8 mouse cellular contexts compared by ENCODE assay signal in genomic region chr14:120302913-120303548, GRCm38 (mm10). TPM values are rescaled to one million over a fixed set of nuclear protein-coding genes. Genes with fewer than 3 reads are reported as not detected.
DNase-seq lines count a peak whose midpoint lies in the region; ATAC-seq and TF ChIP-seq lines count a peak whose summit lies in the region.

No protein-coding gene starts in this region.

- peak overlapping the region; percentile 69 for H3K9ac ChIP-seq in heart, embryonic 13.5 days
- no peak overlapping the region for H3K9ac ChIP-seq in limb, embryonic 14.5 days (ENCODE audit: low read depth, low read length, severe bottlenecking)

- peaks cover 7% of the 10 kb centered on the region; the same call in 1 of the 2 replicates for H3K36me3 ChIP-seq in heart, embryonic 13.5 days
- H3K36me3 ChIP-seq in limb, embryonic 14.5 days (ENCODE audit: control insufficient read depth, insufficient read depth, low read length): no peaks in the 10 kb centered on the region

- no peak for TF ChIP-seq POLR2A in bone marrow macrophage, adult 2 months (IDR thresholded peaks at IDR 0.05; ENCODE audit: borderline replicate concordance, low read depth, low read length)
- TF ChIP-seq POLR2A in limb, embryonic 14.5 days (IDR thresholded peaks at IDR 0.05; ENCODE audit: borderline replicate concordance, extremely low read depth, insufficient read depth, insufficient read length): no peak

- H3K4me1 ChIP-seq in bone marrow macrophage, adult 2 months (ENCODE audit: control insufficient read depth, insufficient read depth, low read length): peaks cover 37% of the 10 kb centered on the region
- H3K4me1 ChIP-seq in heart, embryonic 13.5 days: peaks cover 76% of the 10 kb centered on the region
- peaks cover 38% of the 10 kb centered on the region for H3K4me1 ChIP-seq in limb, embryonic 14.5 days (ENCODE audit: control insufficient read depth, insufficient read depth, low read length)

- H3K4me3 ChIP-seq in left cerebral cortex, adult 2 months: no peak overlapping the region
- H3K4me3 ChIP-seq in bone marrow macrophage, adult 2 months (ENCODE audit: insufficient read depth, low read length): no peak overlapping the region
- peak overlapping the region; percentile 10; the same call in 1 of the 2 replicates for H3K4me3 ChIP-seq in heart, embryonic 13.5 days
- no peak overlapping the region for H3K4me3 ChIP-seq in limb, embryonic 14.5 days (replicated peaks; ENCODE audit: low read length)

- TF ChIP-seq CTCF in left cerebral cortex, adult 2 months (IDR thresholded peaks at IDR 0.05): no peak
- no peak for TF ChIP-seq CTCF in bone marrow macrophage, adult 2 months (IDR thresholded peaks at IDR 0.05; ENCODE audit: low read depth, low read length)

- no peaks in the 10 kb centered on the region for H3K27me3 ChIP-seq in heart, embryonic 13.5 days (replicated peaks)
- H3K27me3 ChIP-seq in limb, embryonic 14.5 days (ENCODE audit: control insufficient read depth, insufficient read depth, low read length): no peaks in the 10 kb centered on the region

- DNase-seq in left cerebral cortex, adult 2 months (ENCODE audit: extremely low spot score in 1 of 2, low spot score in 2 of 2): no peak
- DNase-seq in left cerebral cortex, adult 11 months (ENCODE audit: low spot score): no peak
- DNase-seq in limb, embryonic 14.5 days (ENCODE audit: low spot score): peak; percentile 47
- DNase-seq in frontal cortex, postnatal 36 days (ENCODE audit: low spot score in 2 of 2): no peak
- DNase-seq in layer of hippocampus, adult 9-10 months (ENCODE audit: low spot score): no peak
- DNase-seq in urinary bladder, postnatal 10 days (ENCODE audit: low spot score): no peak

- peak overlapping the region; percentile 57 for H3K4me2 ChIP-seq in heart, embryonic 13.5 days
- no peak overlapping the region for H3K4me2 ChIP-seq in limb, embryonic 14.5 days (replicated peaks; ENCODE audit: low read depth, low read length, severe bottlenecking)

- WGBS in heart, embryonic 13.5 days: 17% methylated on average over 6 of the region's 6 CpGs
- WGBS in limb, embryonic 14.5 days: 27% methylated on average over 6 of the region's 6 CpGs

- H3K27ac ChIP-seq in left cerebral cortex, adult 2 months: peak overlapping the region; percentile 30
- peak overlapping the region; percentile 1; the same call in 1 of the 2 replicates for H3K27ac ChIP-seq in bone marrow macrophage, adult 2 months (ENCODE audit: insufficient read depth, low read depth, low read length)
- peak overlapping the region; percentile 86 for H3K27ac ChIP-seq in heart, embryonic 13.5 days (replicated peaks)
- no peak overlapping the region for H3K27ac ChIP-seq in limb, embryonic 14.5 days (replicated peaks; ENCODE audit: low read depth, low read length)

- no peak; the same call in 1 of the 2 replicates for ATAC-seq in heart, embryonic 13.5 days (ENCODE audit: extremely low read depth, insufficient number of reproducible peaks, low FRiP score, low TSS enrichment)
- ATAC-seq in limb, embryonic 14.5 days (ENCODE audit: low FRiP score, low read depth): no peak

- intact Hi-C loops in left cerebral cortex, adult 2 months (cut with DNase I): no loop called here

- no peaks in the 10 kb centered on the region for H3K9me3 ChIP-seq in heart, embryonic 13.5 days
- no peaks in the 10 kb centered on the region for H3K9me3 ChIP-seq in limb, embryonic 14.5 days (ENCODE audit: control insufficient read depth, low read length)

RNA-seq across cellular contexts. Expression of gene Mbnl2, which starts 27.6 kb away (rescaled TPM):
- total RNA-seq in left cerebral cortex, adult 2 months (2021): 100 to 1,000 TPM; 248 to 251 TPM
- polyA plus RNA-seq in bone marrow macrophage, adult 2 months (2012; ENCODE audit: insufficient read depth, insufficient read length, missing spikeins): 98.2 and 110 TPM in 2 replicates
- 88.9 and 92.5 TPM in 2 replicates for polyA plus RNA-seq in heart, embryonic 13.5 days (2015; fragmentation: Nextera tagmentation; extraction: Ambion mirVana)
- 109 and 116 TPM in 2 replicates for polyA plus RNA-seq in limb, embryonic 14.5 days (2012; rRNA removed)
- polyA plus RNA-seq in limb, embryonic 14.5 days (2014; fragmentation: Nextera tagmentation; extraction: Ambion mirVana): 160 and 161 TPM in 2 replicates
